Mouse (Mus musculus) forebrain, embryonic 16.5 days (tissue): ENCODE data around the gene Ror1. TPM values are rescaled to one million over a fixed set of nuclear protein-coding genes. Genes with fewer than 3 reads are reported as not detected.

Source experiments
- ATAC-seq: fragments of 200-750 bp; cut with Nextera tagmentation; 2 replicates; pipeline ENCODE4 v1.8.0; 2017; ENCODE audit warnings: mild to moderate bottlenecking, moderate library complexity
- H3K27ac ChIP-seq: fragments of 300-500 bp; sonication (generic); 2 replicates; pipeline ENCODE4 v1.5.1; 2014; ENCODE audit warnings: low read length, control low read depth
- H3K27me3 ChIP-seq: fragments of 300-500 bp; sonication (generic); replicated peaks from 2 replicates; pipeline ENCODE4 v1.6.1; 2014; ENCODE audit warnings: low read length; ENCODE audit not compliant: control insufficient read depth, insufficient read depth
- H3K36me3 ChIP-seq: fragments of 300-500 bp; sonication (generic); 2 replicates; pipeline ENCODE4 v1.6.1; 2014; ENCODE audit not compliant: control insufficient read depth, insufficient read depth
- H3K4me1 ChIP-seq: fragments of 300-500 bp; sonication (generic); replicated peaks from 2 replicates; pipeline ENCODE4 v1.6.1; 2014; ENCODE audit warnings: low read length; ENCODE audit not compliant: control insufficient read depth, insufficient read depth
- H3K4me2 ChIP-seq: fragments of 300-500 bp; sonication (generic); 2 replicates; pipeline ENCODE4 v1.6.1; 2014; ENCODE audit warnings: mild to moderate bottlenecking, low read length, control low read depth
- H3K4me3 ChIP-seq: fragments of 300-500 bp; sonication (generic); replicated peaks from 2 replicates; pipeline ENCODE4 v1.5.1; 2014; ENCODE audit warnings: mild to moderate bottlenecking, low read length, control low read depth
- H3K9ac ChIP-seq: fragments of 300-500 bp; sonication (generic); replicated peaks from 2 replicates; pipeline ENCODE4 v1.6.1; 2014; ENCODE audit warnings: low read depth, low read length, control low read depth
- H3K9me3 ChIP-seq: fragments of 300-500 bp; sonication (generic); 2 replicates; pipeline ENCODE4 v1.6.1; 2016; ENCODE audit warnings: low read length; ENCODE audit not compliant: control insufficient read depth
- WGBS: fragments of 180-500 bp; shearing (Covaris S2); extraction: QIAGEN DNeasy Blood & Tissue Kit; methylation state at CpG from one replicate; pipeline ENCODE4 v1.1.7; 2014; 5-methylcytosine and 5-hydroxymethylcytosine counted together
- polyA plus RNA-seq: library from polyadenylated mRNA; unstranded; fragments of >200 nt; fragmentation: Nextera tagmentation; extraction: Ambion mirVana; gene quantifications from 2 replicates; pipeline ENCODE4 v1.2.1, GENCODE M21; 2015

Ror1 gene
- polyA plus RNA-seq, 1 experiment from 2014 or later = 0.89 TPM

DNA sequence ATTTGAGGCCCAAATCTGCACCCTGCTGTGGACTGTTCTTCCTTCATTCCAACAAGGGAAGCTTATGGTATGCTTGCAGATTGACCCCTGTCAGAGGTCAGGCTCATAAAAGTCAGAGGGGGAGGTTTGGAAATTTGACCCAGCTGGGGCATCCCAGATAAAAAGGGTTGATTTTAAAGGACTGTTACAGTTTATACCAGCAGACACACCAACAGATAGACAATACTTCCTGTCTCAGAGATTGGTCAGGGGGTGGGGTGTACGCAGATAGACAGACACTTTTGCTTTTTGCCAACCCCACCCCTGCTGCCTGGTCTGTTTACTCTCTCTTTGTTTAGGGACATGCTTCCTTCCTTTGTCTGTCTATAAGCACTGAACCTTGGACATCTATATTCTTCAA lies 127.9 kb downstream of the Ror1 start:
- Histone ChIP-seq H3K9me3 (no peaks in the 10 kb centered on the region), H3K4me2 (no peak overlapping the region), H3K27me3 (no peaks in the 10 kb centered on the region), H3K4me1 (no peaks in the 10 kb centered on the region), H3K36me3 (no peaks in the 10 kb centered on the region), H3K9ac (no peak overlapping the region), H3K27ac (no peak overlapping the region), H3K4me3 (no peak overlapping the region)
- ATAC-seq = no peak
- WGBS = 38% methylated on average over 1 of the region's 1 CpGs

DNA sequence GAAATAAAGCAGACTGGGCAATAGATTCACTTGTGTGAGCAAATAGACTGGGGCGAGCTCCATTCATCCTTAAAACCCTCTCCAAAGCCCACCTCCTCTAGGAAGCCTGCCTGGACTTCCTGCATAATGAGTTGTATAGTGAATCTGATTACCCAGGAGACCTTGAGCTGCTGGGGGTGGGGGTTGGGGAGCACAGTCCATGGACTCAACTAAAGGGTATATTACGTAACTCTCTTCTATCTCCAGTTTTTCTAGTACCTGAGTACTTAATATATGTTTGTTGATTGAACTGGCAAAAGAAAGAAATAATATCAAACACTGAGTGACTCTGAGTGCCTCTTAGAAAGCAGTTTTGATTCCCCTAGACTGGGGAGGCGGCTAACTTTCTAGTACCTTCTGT lies 128.4 kb downstream of the Ror1 start:
- Histone ChIP-seq H3K27me3 (no peaks in the 10 kb centered on the region), H3K9me3 (no peaks in the 10 kb centered on the region), H3K27ac (no peak overlapping the region), H3K4me3 (no peak overlapping the region), H3K4me1 (no peaks in the 10 kb centered on the region), H3K4me2 (no peak overlapping the region), H3K9ac (no peak overlapping the region), H3K36me3 (no peaks in the 10 kb centered on the region)
- ATAC-seq = no peak
- 76% methylated on average over 3 of the region's 3 CpGs for WGBS

DNA sequence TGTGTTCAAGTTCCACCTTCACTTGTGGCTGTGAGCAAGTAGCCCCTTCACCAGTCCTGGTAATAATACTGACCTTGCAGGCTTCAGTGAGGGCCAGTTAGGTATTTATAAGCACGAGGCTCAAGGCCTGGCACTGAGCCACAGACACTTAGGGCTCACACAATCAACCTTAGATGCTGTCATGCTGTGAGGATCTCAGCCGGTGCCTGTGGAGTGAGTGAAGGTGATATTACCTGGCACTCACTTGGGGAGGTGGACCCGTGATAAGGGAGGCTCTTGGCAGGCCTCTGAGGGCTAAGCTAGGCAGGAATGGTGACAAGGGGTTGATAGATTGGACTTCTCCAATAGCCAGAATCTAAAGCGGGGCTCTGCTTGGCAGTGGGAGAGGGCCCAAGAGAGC lies 131.0 kb downstream of the Ror1 start:
- H3K36me3 ChIP-seq = no peaks in the 10 kb centered on the region
- no peak overlapping the region for H3K4me3 ChIP-seq
- 58% methylated on average over 4 of the region's 4 CpGs for WGBS
- no peak overlapping the region for H3K4me2 ChIP-seq
- no peaks in the 10 kb centered on the region for H3K4me1 ChIP-seq
- H3K9ac ChIP-seq = no peak overlapping the region
- no peaks in the 10 kb centered on the region for H3K27me3 ChIP-seq
- no peak for ATAC-seq
- no peak overlapping the region for H3K27ac ChIP-seq
- H3K9me3 ChIP-seq = no peaks in the 10 kb centered on the region

- ATAC-seq = no peak
- Histone ChIP-seq H3K4me2 (no peak overlapping the region), H3K9ac (no peak overlapping the region), H3K27ac (no peak overlapping the region), H3K4me3 (no peak overlapping the region), H3K4me1 (no peaks in the 10 kb centered on the region), H3K9me3 (no peaks in the 10 kb centered on the region), H3K36me3 (no peaks in the 10 kb centered on the region), H3K27me3 (no peaks in the 10 kb centered on the region)
- WGBS = 90% methylated on average over 3 of the region's 3 CpGs
These were observed 132.5 kb downstream of the Ror1 start for GRCm38 (mm10) chr4:100228106-100228505.

DNA sequence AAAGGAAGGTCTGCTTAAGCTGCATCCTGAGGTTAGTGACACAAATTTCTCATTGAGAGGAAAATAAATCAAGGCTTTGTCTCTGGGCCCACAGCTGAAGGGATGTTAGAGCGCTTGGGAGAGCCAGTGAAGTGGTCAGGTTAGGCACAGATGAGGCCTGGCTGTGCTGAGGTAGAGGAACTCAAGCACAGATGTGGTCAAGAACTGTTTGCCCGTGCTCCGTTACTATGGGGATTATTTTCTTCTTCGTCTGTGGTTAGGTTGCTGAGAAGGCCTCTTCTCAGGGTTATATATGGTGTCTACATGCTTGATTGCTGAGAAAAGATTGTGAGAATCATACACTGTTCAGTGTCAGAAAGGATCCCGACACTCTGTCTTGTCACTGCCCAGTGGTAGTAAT lies 134.7 kb downstream of the Ror1 start:
- ATAC-seq = no peak
- H3K9me3 ChIP-seq = no peaks in the 10 kb centered on the region
- 90% methylated on average over 5 of the region's 5 CpGs for WGBS
- no peaks in the 10 kb centered on the region for H3K27me3 ChIP-seq
- H3K27ac ChIP-seq = no peak overlapping the region
- no peak overlapping the region for H3K4me2 ChIP-seq
- no peaks in the 10 kb centered on the region for H3K36me3 ChIP-seq
- H3K9ac ChIP-seq = no peak overlapping the region
- H3K4me3 ChIP-seq = no peak overlapping the region
- H3K4me1 ChIP-seq = no peaks in the 10 kb centered on the region

GRCm38 (mm10) chr4:100230963-100231362 lies 135.4 kb downstream of the Ror1 start:
- H3K4me2 ChIP-seq = no peak overlapping the region
- no peaks in the 10 kb centered on the region for H3K36me3 ChIP-seq
- ATAC-seq = no peak
- no peak overlapping the region for H3K9ac ChIP-seq
- H3K27me3 ChIP-seq = no peaks in the 10 kb centered on the region
- H3K27ac ChIP-seq = no peak overlapping the region
- H3K4me1 ChIP-seq = no peaks in the 10 kb centered on the region
- H3K9me3 ChIP-seq = no peaks in the 10 kb centered on the region
- no peak overlapping the region for H3K4me3 ChIP-seq
- WGBS = 95% methylated on average over 2 of the region's 2 CpGs

GRCm38 (mm10) chr4:100231906-100232305 lies 136.3 kb downstream of the Ror1 start:
- Histone ChIP-seq H3K27me3 (no peaks in the 10 kb centered on the region), H3K4me1 (no peaks in the 10 kb centered on the region), H3K9me3 (no peaks in the 10 kb centered on the region), H3K9ac (no peak overlapping the region), H3K4me2 (no peak overlapping the region), H3K27ac (no peak overlapping the region), H3K4me3 (no peak overlapping the region), H3K36me3 (no peaks in the 10 kb centered on the region)
- no peak for ATAC-seq
- WGBS = 95% methylated on average over 3 of the region's 3 CpGs

DNA sequence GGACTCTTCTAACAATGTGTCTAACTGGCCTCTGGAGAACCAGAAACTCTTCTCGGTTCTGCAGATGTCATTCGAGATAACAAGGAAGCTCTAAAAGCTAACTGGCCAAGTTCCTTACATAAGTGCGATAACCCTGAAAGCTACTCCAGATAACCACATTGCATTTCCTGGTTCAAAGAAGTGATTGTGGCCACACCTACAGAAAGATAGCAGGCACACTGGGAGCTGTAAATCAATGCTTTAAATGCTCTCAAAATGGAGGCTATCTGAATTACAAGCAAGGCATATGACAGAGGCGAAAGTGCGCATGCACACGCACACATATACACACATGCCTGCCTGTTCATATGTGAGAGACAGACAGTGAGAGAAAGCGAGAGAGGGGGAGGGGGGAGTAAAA lies 136.9 kb downstream of the Ror1 start:
- Histone ChIP-seq H3K4me2 (no peak overlapping the region), H3K9me3 (no peaks in the 10 kb centered on the region), H3K4me3 (no peak overlapping the region), H3K36me3 (no peaks in the 10 kb centered on the region), H3K4me1 (no peaks in the 10 kb centered on the region), H3K27me3 (no peaks in the 10 kb centered on the region), H3K27ac (no peak overlapping the region), H3K9ac (no peak overlapping the region)
- ATAC-seq = no peak
- WGBS = 92% methylated on average over 7 of the region's 7 CpGs

DNA sequence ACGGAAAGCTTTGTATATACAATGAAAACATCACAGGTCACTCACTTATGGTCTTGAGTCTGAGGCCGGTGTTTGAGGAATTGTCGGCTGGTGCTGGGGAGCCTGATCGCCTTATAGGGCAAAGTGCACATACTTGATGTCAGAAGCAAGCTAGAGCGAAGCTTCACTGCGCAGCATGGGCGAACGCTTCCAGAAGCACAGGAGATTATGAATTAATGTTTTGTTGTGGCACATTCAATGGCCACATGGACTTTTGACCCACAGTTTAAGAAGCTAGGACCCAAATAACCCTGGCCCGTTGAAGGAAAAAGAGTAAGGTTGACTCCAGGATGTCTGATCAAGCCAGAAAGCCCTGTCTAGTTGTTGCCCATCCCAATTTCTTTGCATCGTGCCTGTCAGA lies 138.2 kb downstream of the Ror1 start:
- no peaks in the 10 kb centered on the region for H3K9me3 ChIP-seq

GRCm38 (mm10) chr4:100236339-100236738 lies 140.7 kb downstream of the Ror1 start:
- Histone ChIP-seq H3K36me3 (no peaks in the 10 kb centered on the region), H3K27me3 (no peaks in the 10 kb centered on the region), H3K9ac (no peak overlapping the region), H3K4me1 (0 out of 2 replicates have a peak, but pooled peaks cover 3% of the 10 kb centered on the region), H3K4me2 (no peak overlapping the region), H3K27ac (no peak overlapping the region), H3K9me3 (no peaks in the 10 kb centered on the region), H3K4me3 (no peak overlapping the region)
- 88% methylated on average over 3 of the region's 3 CpGs for WGBS
- ATAC-seq = no peak

More for the DNA sequence above, 138.2 kb downstream of the Ror1 start:
- 93% methylated on average over 10 of the region's 10 CpGs for WGBS
- Histone ChIP-seq H3K4me3 (no peak overlapping the region), H3K4me1 (no peaks in the 10 kb centered on the region), H3K9ac (no peak overlapping the region), H3K27me3 (no peaks in the 10 kb centered on the region), H3K27ac (no peak overlapping the region), H3K36me3 (no peaks in the 10 kb centered on the region), H3K4me2 (no peak overlapping the region)
- ATAC-seq = no peak
